Mouse (Mus musculus): ENCODE measurements at regions not wholly inside any gene's neighbourhood (a gene's known extent, or its start where the extent isn't known, plus 50 kb on each side); places are given as distances from the start of the nearest gene placed in this dataset.

GRCm38 (mm10) chr11:64884518-64884917 lies 94.3 kb upstream of the Elac2 start:
- TF ChIP-seq CTCF (conservative IDR thresholded peaks at IDR 0.05; ENCODE audit: low read length) = no peak
- no peak for TF ChIP-seq NANOG (IDR thresholded peaks at IDR 0.05; ENCODE audit: borderline replicate concordance, low read length)
- no peak for TF ChIP-seq POU5F1 (IDR thresholded peaks at IDR 0.05; ENCODE audit: borderline replicate concordance, low read length)

Data from E14TG2a.4 (cell line).